Mouse (Mus musculus): ENCODE data around the gene Pld1.
"Not testable (repeated sequence)": the region's sequence is repeated elsewhere in the genome, so short reads cannot be mapped to it uniquely, and the experiment has no call there.

Gene Pld1

DNA sequence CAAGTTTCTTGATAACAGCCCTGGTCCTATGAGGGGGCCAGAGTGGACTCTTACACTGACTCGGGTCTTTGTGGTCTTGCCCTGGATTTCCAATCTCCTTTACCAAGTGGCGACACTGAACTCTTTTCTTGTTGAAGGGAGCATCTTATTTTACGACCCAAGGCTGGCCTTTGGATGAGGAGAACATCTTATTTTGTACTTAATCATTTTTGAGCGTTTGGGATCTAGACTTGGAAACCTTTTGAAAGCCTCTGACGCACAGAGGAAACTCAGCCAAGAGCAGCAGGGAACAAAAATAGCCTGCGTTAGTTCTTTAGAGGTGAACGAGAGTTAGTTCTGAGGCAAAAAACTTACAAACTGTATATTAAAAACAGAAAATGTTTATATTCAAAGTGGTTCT lies 4.5 kb downstream of the Pld1 start:
- DNase-seq (ENCODE audit: low read depth, low spot score), result no peak

GRCm38 (mm10) chr3:27945397-27945796 lies 6.9 kb downstream of the Pld1 start:
- DNase-seq (ENCODE audit: low read depth, low spot score), result not testable (repeated sequence)

GRCm38 (mm10) chr3:27949175-27949872 lies 10.8 kb downstream of the Pld1 start:
- DNase-seq (ENCODE audit: low read depth, low spot score), result no peak

GRCm38 (mm10) chr3:27949873-27950250 lies 11.4 kb downstream of the Pld1 start:
- no peak for DNase-seq (ENCODE audit: low read depth, low spot score)

GRCm38 (mm10) chr3:27950726-27951125 lies 12.2 kb downstream of the Pld1 start:
- no peak for DNase-seq (ENCODE audit: low read depth, low spot score)

- no peak for DNase-seq (ENCODE audit: low read depth, low spot score)
These were observed 13.2 kb downstream of the Pld1 start for GRCm38 (mm10) chr3:27951721-27952120.

DNA sequence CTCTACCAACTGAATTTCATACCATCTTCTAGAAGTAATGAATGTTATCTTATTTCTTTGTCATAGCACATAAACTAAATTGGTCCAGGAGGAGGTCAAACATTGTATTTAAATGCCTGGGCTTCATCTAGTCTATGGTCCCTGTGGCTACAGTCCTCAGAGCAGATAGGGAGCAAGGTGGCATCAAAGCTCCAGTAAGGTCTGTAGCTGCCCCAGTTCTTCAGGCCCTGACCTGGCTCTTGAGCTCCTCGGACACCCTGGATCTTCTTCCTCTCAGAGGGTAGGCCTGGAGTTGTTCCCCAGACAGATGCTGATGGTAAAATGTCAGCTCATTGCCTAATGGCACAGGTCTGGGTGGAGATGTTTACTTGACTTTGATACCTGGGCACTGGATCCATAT lies 17.5 kb downstream of the Pld1 start:
- no peak for DNase-seq (ENCODE audit: low read depth, low spot score)

DNA sequence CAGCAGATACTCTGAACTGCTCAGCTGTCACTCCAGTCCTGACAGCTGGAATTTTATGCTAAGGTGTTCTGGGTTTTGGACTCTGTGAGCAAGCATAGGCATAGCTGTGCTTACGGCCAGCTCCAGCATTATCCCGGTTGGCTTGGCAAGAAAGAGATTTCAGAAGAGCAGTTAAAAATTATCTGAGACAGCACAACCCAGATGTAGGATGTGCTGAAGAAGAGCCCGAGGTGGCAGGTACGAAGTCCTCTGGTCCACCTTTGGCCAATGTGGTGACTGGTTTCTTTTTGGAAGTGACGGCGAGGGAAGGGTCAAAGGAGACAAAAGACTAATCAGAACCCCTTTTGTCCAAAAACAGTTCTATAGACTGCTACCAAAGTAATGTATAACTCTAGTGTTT lies 20.7 kb downstream of the Pld1 start:
- DNase-seq (ENCODE audit: low read depth, low spot score), result no peak

GRCm38 (mm10) chr3:27961162-27961561 lies 22.7 kb downstream of the Pld1 start:
- no peak for DNase-seq (ENCODE audit: low read depth, low spot score)

DNA sequence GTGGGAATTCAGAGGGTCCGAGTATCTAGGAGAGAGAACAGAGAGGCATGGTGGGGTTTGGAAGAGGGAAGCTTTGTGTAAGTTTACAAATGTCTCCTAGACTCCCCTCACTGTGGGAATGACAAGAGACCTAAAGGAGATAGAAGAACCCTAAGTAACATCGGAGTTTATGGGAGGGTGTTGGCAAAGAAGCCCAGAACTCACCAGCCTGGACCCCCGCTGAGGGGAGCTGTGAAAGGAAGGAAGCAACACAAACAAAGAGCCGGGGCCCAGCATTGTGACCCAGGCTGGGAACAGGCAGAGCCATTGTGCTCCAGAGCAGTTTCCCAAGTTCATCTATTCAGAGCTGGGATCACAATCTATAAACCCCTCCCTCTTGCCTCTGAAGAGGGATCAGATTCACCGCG lies 25.3 kb downstream of the Pld1 start:
- peak; percentile 88 for DNase-seq (ENCODE audit: low read depth, low spot score)

DNA sequence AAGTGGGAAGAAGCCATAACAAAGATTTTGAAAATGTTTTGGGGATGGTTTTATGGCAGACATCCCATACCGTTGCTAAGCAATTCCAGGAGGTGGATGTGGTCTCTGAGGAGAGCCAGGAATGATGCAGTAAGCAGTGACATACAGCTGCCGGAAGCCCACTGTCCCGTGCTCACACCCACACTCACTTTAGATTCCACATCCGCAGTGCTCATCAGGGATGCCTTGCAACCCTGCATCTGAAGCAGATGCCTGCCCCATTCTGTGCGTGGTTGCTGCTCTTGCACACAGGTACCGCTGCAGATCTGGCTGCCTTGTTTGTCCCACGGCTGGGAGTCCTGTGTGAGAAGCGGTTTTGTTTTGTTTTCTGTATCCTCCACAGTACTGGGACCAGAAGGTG lies 30.2 kb downstream of the Pld1 start:
- no peak for DNase-seq (ENCODE audit: low read depth, low spot score)

- DNase-seq (ENCODE audit: low read depth, low spot score), result no peak
These were observed 35.4 kb downstream of the Pld1 start for GRCm38 (mm10) chr3:27973936-27974335.

GRCm38 (mm10) chr3:27974981-27975380 lies 36.5 kb downstream of the Pld1 start:
- no peak for DNase-seq (ENCODE audit: low read depth, low spot score)

- DNase-seq (ENCODE audit: low read depth, low spot score), result no peak
These were observed 38.5 kb downstream of the Pld1 start for GRCm38 (mm10) chr3:27976931-27977544.

DNA sequence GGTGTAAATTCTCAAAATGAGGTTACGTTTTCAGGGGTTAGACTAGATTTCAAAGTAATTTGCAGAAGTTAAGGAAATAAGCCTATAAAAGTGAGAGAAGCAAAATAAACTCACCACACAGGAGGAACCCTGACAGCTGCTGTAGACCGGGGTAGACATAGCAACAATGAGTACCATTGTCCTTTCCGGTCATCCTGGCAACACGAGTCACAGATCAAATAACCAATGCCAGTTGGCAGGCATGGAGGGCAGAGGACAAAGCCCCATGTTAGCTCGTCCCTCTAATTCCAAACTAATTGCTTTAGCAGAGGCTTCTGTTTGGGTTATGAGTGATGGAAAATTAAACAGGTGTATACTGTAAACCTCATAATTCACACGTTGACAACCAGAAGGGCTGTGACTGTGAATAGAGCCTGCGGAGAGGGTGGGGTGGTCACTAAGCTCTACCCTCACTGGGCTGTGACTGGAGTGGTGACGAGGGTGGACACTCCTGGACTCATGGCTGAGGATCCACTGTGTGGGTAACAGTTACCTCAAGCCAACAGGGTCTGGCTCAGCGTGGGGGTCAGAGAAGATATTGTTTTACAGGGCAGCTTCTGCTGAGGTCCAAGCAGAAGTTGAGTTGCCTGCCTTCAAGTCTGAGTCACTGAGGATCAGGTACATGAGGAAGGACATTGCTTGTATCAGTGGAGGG lies 39.7 kb downstream of the Pld1 start:
- DNase-seq (ENCODE audit: low read depth, low spot score), result no peak

GRCm38 (mm10) chr3:27981591-27981990 lies 43.1 kb downstream of the Pld1 start:
- no peak for DNase-seq (ENCODE audit: low read depth, low spot score)

DNA sequence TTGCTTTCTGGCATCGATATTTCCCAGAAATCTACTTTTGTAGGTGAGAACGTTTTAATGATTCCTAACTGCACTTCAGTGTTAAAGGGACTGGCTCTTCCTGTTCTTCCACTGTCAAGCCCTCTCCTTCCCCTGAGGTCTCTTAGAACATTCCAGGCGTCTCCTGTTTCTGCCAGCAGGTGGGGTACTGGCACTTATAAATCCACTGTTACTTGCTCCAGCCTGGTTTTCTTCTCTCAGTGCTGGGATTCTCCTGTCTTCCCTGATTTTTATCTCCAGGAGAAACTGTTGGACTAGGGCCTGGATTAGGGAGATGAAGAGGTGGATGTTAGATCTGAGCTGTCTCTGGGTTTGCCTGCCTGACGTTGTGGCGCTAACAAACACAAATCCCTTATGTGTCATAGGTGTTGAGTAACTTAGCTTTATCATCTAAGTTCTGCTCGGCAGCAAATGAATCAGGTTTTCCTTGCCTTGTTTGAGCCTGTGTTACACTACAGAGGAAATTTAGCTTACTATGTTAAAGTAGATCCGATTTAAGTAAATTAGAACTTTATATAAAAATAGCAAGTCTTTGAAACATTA lies 44.0 kb downstream of the Pld1 start:
- peak; percentile 78 for DNase-seq (ENCODE audit: low read depth, low spot score)

DNA sequence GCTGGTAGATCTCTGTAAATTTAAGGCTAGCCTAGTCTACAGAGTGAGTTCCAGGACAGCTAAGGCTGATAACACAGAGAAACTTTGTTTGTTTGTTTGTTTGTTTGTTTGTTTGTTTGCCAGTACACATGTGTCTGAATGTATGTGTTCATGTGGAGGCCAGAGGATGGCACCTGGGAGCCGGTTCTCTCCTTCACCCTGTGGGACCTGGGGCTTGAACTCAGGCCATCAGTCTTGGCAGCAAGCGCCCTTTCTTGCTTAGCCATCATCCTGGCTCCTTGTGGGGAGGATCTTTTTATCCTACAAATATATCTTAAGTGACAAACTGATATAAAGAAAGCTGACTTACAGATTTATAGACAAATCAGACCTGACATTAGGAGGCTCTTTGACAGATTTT lies 44.8 kb downstream of the Pld1 start:
- no peak for DNase-seq (ENCODE audit: low read depth, low spot score)

DNA sequence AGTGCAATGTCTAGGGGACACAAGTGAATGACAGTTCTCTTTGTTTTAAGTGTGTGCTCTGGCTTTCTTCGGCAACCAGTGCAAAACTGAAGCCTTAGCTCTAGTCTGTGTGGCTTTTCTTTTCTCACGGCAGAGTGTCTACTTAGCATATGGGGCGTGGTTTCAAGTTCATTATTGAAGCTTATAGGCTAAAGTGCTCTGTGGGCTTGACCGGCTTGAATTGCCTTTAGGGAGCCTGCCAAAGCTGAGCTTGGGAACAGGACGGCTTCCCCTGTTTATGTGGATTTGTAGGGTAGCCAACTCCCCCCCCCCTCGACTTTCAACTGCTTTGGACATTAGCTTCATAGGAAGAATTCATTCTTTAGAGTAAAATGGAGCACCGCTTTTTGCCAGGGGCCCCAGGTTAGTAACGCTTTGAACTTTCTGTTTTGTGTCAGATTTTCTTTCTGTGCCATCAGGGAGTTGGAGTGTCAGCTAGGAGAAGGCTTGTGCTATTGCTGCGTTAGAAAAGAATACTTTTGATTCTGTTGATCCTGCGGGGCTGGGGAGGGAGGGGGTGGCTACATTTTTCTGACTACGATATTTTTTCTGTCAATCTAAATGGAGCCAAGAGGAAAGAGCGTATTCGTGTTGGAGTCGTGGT lies 45.6 kb downstream of the Pld1 start:
- peak; percentile 77 for DNase-seq (ENCODE audit: low read depth, low spot score)

DNA sequence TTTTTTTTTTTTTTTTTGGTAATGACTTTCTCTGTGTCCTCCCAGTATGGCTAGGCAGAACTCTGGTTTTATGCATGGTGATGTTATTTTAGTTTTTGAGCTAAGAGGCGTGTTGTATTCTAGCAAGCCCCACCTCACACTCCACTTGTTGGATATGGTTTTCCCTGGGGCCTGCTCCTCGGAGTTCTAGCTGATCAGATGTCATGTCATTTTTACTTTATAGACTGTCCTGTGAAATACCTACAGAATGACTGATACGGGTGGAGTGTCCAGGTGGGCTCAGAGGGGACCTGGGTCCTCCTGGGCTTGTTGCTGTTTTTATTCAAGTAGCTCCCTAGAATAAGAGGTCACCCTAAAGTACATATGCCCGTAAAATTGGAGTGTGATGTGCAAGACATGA lies 46.1 kb downstream of the Pld1 start:
- DNase-seq (ENCODE audit: low read depth, low spot score), result no peak

GRCm38 (mm10) chr3:27985344-27985743 lies 46.8 kb downstream of the Pld1 start:
- DNase-seq (ENCODE audit: low read depth, low spot score), result no peak

GRCm38 (mm10) chr3:27987891-27988536 lies 49.5 kb downstream of the Pld1 start:
- no peak for DNase-seq (ENCODE audit: low read depth, low spot score)
